Mouse (Mus musculus): ENCODE measurements around the gene Lcn4. TPM values are rescaled to one million over a fixed set of nuclear protein-coding genes. Genes with fewer than 3 reads are reported as not detected.

Gene Lcn4
- total and polyA plus RNA-seq, 2 experiments from 2014 or later: not detected

- peaks cover 8% of the 10 kb centered on the region; the same call in 1 of the 2 replicates for H3K4me1 ChIP-seq (ENCODE audit: insufficient read depth, low read length)
- H3K27me3 ChIP-seq (ENCODE audit: insufficient read depth, low read length): no peaks in the 10 kb centered on the region
- peaks cover 17% of the 10 kb centered on the region for H3K36me3 ChIP-seq (ENCODE audit: insufficient read depth, low read length)
- no peak for TF ChIP-seq CTCF (IDR thresholded peaks at IDR 0.05)
- no peaks in the 10 kb centered on the region for H3K9me3 ChIP-seq (ENCODE audit: low read length)
- no peak overlapping the region for H3K27ac ChIP-seq (ENCODE audit: low read depth, low read length)
- no peak overlapping the region for H3K9ac ChIP-seq (replicated peaks; ENCODE audit: low read length, poor library complexity, severe bottlenecking)
- DNase-seq (ENCODE audit: low spot score) (no peak), ATAC-seq (ENCODE audit: low FRiP score) (no peak)
- WGBS: 76% methylated on average over 7 of the region's 7 CpGs
- no peak overlapping the region for H3K4me2 ChIP-seq (ENCODE audit: low read depth, low read length, poor library complexity, severe bottlenecking)
- no peak overlapping the region for H3K4me3 ChIP-seq (ENCODE audit: low read depth, low read length)
These were observed 30.0 kb downstream of the Lcn4 start for GRCm38 (mm10) chr2:26641006-26641647.

GRCm38 (mm10) chr2:26639838-26640830 is 30.9 kb downstream of the Lcn4 start:
- ATAC-seq (ENCODE audit: low FRiP score): peak; percentile 88
- 4% methylated on average over 49 of the region's 49 CpGs for WGBS
- TF ChIP-seq CTCF (IDR thresholded peaks at IDR 0.05): peak; percentile 97
- no peaks in the 10 kb centered on the region for H3K9me3 ChIP-seq (ENCODE audit: low read length)
- H3K4me1 ChIP-seq (ENCODE audit: insufficient read depth, low read length): peaks cover 8% of the 10 kb centered on the region; the same call in 1 of the 2 replicates
- peak overlapping the region; percentile 83 for H3K4me3 ChIP-seq (ENCODE audit: low read depth, low read length)
- peak overlapping the region; percentile 49 for H3K4me2 ChIP-seq (ENCODE audit: low read depth, low read length, poor library complexity, severe bottlenecking)
- peak overlapping the region; percentile 90 for H3K9ac ChIP-seq (replicated peaks; ENCODE audit: low read length, poor library complexity, severe bottlenecking)
- peak; percentile 97 for DNase-seq (ENCODE audit: low spot score)
- H3K27ac ChIP-seq (ENCODE audit: low read depth, low read length): peak overlapping the region; percentile 91
- peaks cover 27% of the 10 kb centered on the region for H3K36me3 ChIP-seq (ENCODE audit: insufficient read depth, low read length)
- H3K27me3 ChIP-seq (ENCODE audit: insufficient read depth, low read length): no peaks in the 10 kb centered on the region

GRCm38 (mm10) chr2:26639083-26639482 is 32.0 kb downstream of the Lcn4 start:
- WGBS: 5% methylated on average over 8 of the region's 8 CpGs
- H3K9me3 ChIP-seq (ENCODE audit: low read length): no peaks in the 10 kb centered on the region
- no peak for ATAC-seq (ENCODE audit: low FRiP score)
- peak overlapping the region; percentile 42 for H3K9ac ChIP-seq (replicated peaks; ENCODE audit: low read length, poor library complexity, severe bottlenecking)
- peaks cover 8% of the 10 kb centered on the region; the same call in 1 of the 2 replicates for H3K4me1 ChIP-seq (ENCODE audit: insufficient read depth, low read length)
- peak; percentile 67 for DNase-seq (ENCODE audit: low spot score)
- peak overlapping the region; percentile 83 for H3K4me3 ChIP-seq (ENCODE audit: low read depth, low read length)
- peak overlapping the region; percentile 91; the same call in 1 of the 2 replicates for H3K27ac ChIP-seq (ENCODE audit: low read depth, low read length)
- H3K27me3 ChIP-seq (ENCODE audit: insufficient read depth, low read length): no peaks in the 10 kb centered on the region
- H3K36me3 ChIP-seq (ENCODE audit: insufficient read depth, low read length): peaks cover 37% of the 10 kb centered on the region
- TF ChIP-seq CTCF (IDR thresholded peaks at IDR 0.05): peak; percentile 71
- H3K4me2 ChIP-seq (ENCODE audit: low read depth, low read length, poor library complexity, severe bottlenecking): peak overlapping the region; percentile 49

GRCm38 (mm10) chr2:26638572-26638971 is 32.5 kb downstream of the Lcn4 start:
- no peak for ATAC-seq (ENCODE audit: low FRiP score)
- peaks cover 38% of the 10 kb centered on the region for H3K36me3 ChIP-seq (ENCODE audit: insufficient read depth, low read length)
- no peak for DNase-seq (ENCODE audit: low spot score)
- H3K27me3 ChIP-seq (ENCODE audit: insufficient read depth, low read length): no peaks in the 10 kb centered on the region
- H3K4me1 ChIP-seq (ENCODE audit: insufficient read depth, low read length): peaks cover 8% of the 10 kb centered on the region; the same call in 1 of the 2 replicates
- H3K9ac ChIP-seq (replicated peaks; ENCODE audit: low read length, poor library complexity, severe bottlenecking): peak overlapping the region; percentile 36
- peak overlapping the region; percentile 83 for H3K4me3 ChIP-seq (ENCODE audit: low read depth, low read length)
- peak overlapping the region; percentile 91; the same call in 1 of the 2 replicates for H3K27ac ChIP-seq (ENCODE audit: low read depth, low read length)
- peak overlapping the region; percentile 49 for H3K4me2 ChIP-seq (ENCODE audit: low read depth, low read length, poor library complexity, severe bottlenecking)
- no peaks in the 10 kb centered on the region for H3K9me3 ChIP-seq (ENCODE audit: low read length)
- 72% methylated on average over 5 of the region's 5 CpGs for whole genome bisulfite sequencing
- TF ChIP-seq CTCF (IDR thresholded peaks at IDR 0.05): peak; percentile 21; the same call in 1 of the 2 replicates

- H3K9ac ChIP-seq (replicated peaks; ENCODE audit: low read length, poor library complexity, severe bottlenecking): 0 out of 2 replicates have a peak overlapping the region, but pooled peaks have one; percentile 36
- 86% methylated on average over 5 of the region's 5 CpGs for WGBS
- TF ChIP-seq CTCF (IDR thresholded peaks at IDR 0.05): no peak
- H3K27me3 ChIP-seq (ENCODE audit: insufficient read depth, low read length): no peaks in the 10 kb centered on the region
- H3K36me3 ChIP-seq (ENCODE audit: insufficient read depth, low read length): peaks cover 38% of the 10 kb centered on the region
- no peak for DNase-seq (ENCODE audit: low spot score)
- H3K27ac ChIP-seq (ENCODE audit: low read depth, low read length): no peak overlapping the region
- no peaks in the 10 kb centered on the region for H3K9me3 ChIP-seq (ENCODE audit: low read length)
- peak overlapping the region; percentile 83; the same call in 1 of the 2 replicates for H3K4me3 ChIP-seq (ENCODE audit: low read depth, low read length)
- H3K4me2 ChIP-seq (ENCODE audit: low read depth, low read length, poor library complexity, severe bottlenecking): peak overlapping the region; percentile 49; the same call in 1 of the 2 replicates
- H3K4me1 ChIP-seq (ENCODE audit: insufficient read depth, low read length): peaks cover 8% of the 10 kb centered on the region; the same call in 1 of the 2 replicates
- no peak for ATAC-seq (ENCODE audit: low FRiP score)
These were observed 33.0 kb downstream of the Lcn4 start for GRCm38 (mm10) chr2:26638039-26638438.

All from midbrain, postnatal 0 days (tissue).